Mouse (Mus musculus) lung, adult 2 months (tissue): ENCODE measurements around the gene Pet100.

Experiments used
- CTCF ChIP-seq: fragments of 200-500 bp; IDR thresholded peaks from 2 replicates; pipeline ENCODE4 v1.5.1; 2011; ENCODE audit warnings: mild to moderate bottlenecking, low read length, control low read depth; ENCODE audit not compliant: insufficient read depth
- POLR2A ChIP-seq: fragments of 200-500 bp; IDR thresholded peaks from 2 replicates; pipeline ENCODE4 v1.6.1; 2011; ENCODE audit warnings: low read depth, mild to moderate bottlenecking, control low read depth, low read length, borderline replicate concordance; ENCODE audit errors: extremely low read depth

DNA sequence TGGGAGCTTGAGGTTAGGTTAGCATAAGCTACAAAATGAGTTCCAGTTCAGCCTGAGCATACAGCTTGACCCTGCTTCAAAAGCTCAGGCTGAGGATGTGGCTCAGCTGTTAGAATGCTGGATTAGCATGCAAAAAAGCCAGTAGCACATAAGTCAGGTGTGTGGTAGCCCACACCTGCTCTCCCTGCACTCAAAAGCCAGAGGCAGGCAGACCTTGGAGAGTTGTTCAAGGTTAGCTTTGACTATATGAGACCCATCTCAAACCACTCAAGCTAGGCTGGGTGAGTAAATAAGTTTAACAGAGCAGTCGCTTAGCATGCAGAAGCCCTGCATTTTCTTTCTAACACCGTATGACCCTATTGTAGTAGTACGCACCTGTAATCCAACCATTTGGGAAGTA lies 46.8 kb upstream of the Pet100 start:
- TF ChIP-seq CTCF (no peak), POLR2A (no peak)
